10 mouse cellular contexts compared by ENCODE assay signal in genomic region chr17:56360451-56360850, GRCm38 (mm10). TPM values are rescaled to one million over a fixed set of nuclear protein-coding genes. Genes with fewer than 3 reads are reported as not detected.
DNase-seq lines count a peak whose midpoint lies in the region; ATAC-seq and TF ChIP-seq lines count a peak whose summit lies in the region.
"Had no signal": no experiment of that assay in that cellular context is flagged by ENCODE, and none has a peak within 500 bp of the region (broad histone marks: within the 10 kb centered on the region; RNA-seq: fewer than 3 reads in every experiment).

No protein-coding gene starts in this region.

- H3K36me3 ChIP-seq in midbrain, embryonic 13.5 days = peaks cover 79% of the 10 kb centered on the region

- DNase-seq in gastrocnemius, adult 2 months = no peak
- DNase-seq in gastrocnemius, adult 8-10 months (ENCODE audit: low spot score in 2 of 2) = no peak
- peak; percentile 42 for DNase-seq in NIH3T3 (ENCODE audit: low read depth)
- peak; percentile 85 for DNase-seq in cerebellum, postnatal 25 days
- no peak for DNase-seq in urinary bladder, postnatal 25 days (ENCODE audit: low spot score)
- no peak for DNase-seq in ovary, adult 18-20 months (ENCODE audit: low spot score)

- peak overlapping the region; percentile 12; the same call in 1 of the 2 replicates for H3K9ac ChIP-seq in midbrain, embryonic 13.5 days (replicated peaks)
- H3K9ac ChIP-seq: liver, embryonic 12.5 days had no signal

- no peak for ATAC-seq in midbrain, embryonic 13.5 days
- no peak for ATAC-seq in activated CD4-positive, CD25-positive, alpha-beta regulatory T cell, adult 4 months
- ATAC-seq: CD4-positive, CD25-positive, alpha-beta regulatory T cell, adult 4 months; liver, embryonic 12.5 days had no signal

- H3K4me2 ChIP-seq in midbrain, embryonic 13.5 days (replicated peaks) = no peak overlapping the region
- H3K4me2 ChIP-seq: liver, embryonic 12.5 days had no signal

- intact Hi-C loops in gastrocnemius, adult 2 months (cut with DNase I) = no loop called here

- no peak for TF ChIP-seq CTCF in gastrocnemius, adult 2 months (IDR thresholded peaks at IDR 0.05)

- WGBS in midbrain, embryonic 13.5 days = 58% methylated on average over 8 of the region's 8 CpGs

- peak overlapping the region; percentile 40; the same call in 1 of the 2 replicates for H3K27ac ChIP-seq in gastrocnemius, adult 2 months
- H3K27ac ChIP-seq in midbrain, embryonic 13.5 days = peak overlapping the region; percentile 58
- H3K27ac ChIP-seq: liver, embryonic 12.5 days had no signal

- no peaks in the 10 kb centered on the region for H3K27me3 ChIP-seq in midbrain, embryonic 13.5 days
- H3K27me3 ChIP-seq: liver, embryonic 12.5 days had no signal

- no peak overlapping the region for H3K4me3 ChIP-seq in gastrocnemius, adult 2 months
- no peak overlapping the region for H3K4me3 ChIP-seq in midbrain, embryonic 13.5 days (replicated peaks)
- H3K4me3 ChIP-seq: liver, embryonic 12.5 days had no signal

- peaks cover 44% of the 10 kb centered on the region for H3K4me1 ChIP-seq in midbrain, embryonic 13.5 days (replicated peaks)

- no peaks in the 10 kb centered on the region for H3K9me3 ChIP-seq in midbrain, embryonic 13.5 days
- H3K9me3 ChIP-seq: liver, embryonic 12.5 days had no signal

RNA-seq across cellular contexts. Expression of gene Kdm4b, which starts 34.6 kb away (rescaled TPM):
- 10 to 100 TPM; 25.6 to 27.3 TPM for total RNA-seq in gastrocnemius, adult 2 months (2021)
- total RNA-seq in gastrocnemius, adult 8-10 months (2022) = 10 to 100 TPM; 22.2 to 26.4 (median 22.8) TPM
- polyA plus RNA-seq in midbrain, embryonic 13.5 days (2015; fragmentation: Nextera tagmentation; extraction: Ambion mirVana) = 62.1 and 77.3 TPM in 2 replicates
- 1 to 10 TPM; 6.4 to 6.8 TPM for polyA plus RNA-seq in activated CD4-positive, CD25-positive, alpha-beta regulatory T cell, adult 4 months (2017; shearing (Covaris generic))

RNA-seq across cellular contexts. Expression of gene Uhrf1, which starts 57.3 kb away (rescaled TPM):
- 1 to 10 TPM; 1.3 to 2.1 TPM for total RNA-seq in gastrocnemius, adult 2 months (2021)
- under 1 TPM; 0.18 to 0.67 (median 0.44) TPM for total RNA-seq in gastrocnemius, adult 8-10 months (2022)
- polyA plus RNA-seq in midbrain, embryonic 13.5 days (2015; fragmentation: Nextera tagmentation; extraction: Ambion mirVana) = 59.9 and 62.8 TPM in 2 replicates
- polyA plus RNA-seq in activated CD4-positive, CD25-positive, alpha-beta regulatory T cell, adult 4 months (2017; shearing (Covaris generic)) = 10 to 100 TPM; 19.4 to 33.7 TPM

Comparison
In these comparisons a context has a peak if more than half of its experiments do, and no peak if none do; other contexts are left out.
1. DNase-seq: peak in NIH3T3 (single experiment) and cerebellum, postnatal 25 days (2 of 2); none in gastrocnemius, adult 2 months (single experiment), gastrocnemius, adult 8-10 months (0 of 2), urinary bladder, postnatal 25 days (single experiment) and ovary, adult 18-20 months (single experiment).